Mouse (Mus musculus) lung, postnatal 0 days (tissue): ENCODE results near the gene Cdk6. TPM values are rescaled to one million over a fixed set of nuclear protein-coding genes. Genes with fewer than 3 reads are reported as not detected.
A peak's percentile ranks its signal among the peaks of the same experiment; 100 is the strongest.

Source experiments
- ATAC-seq: fragments of 200-750 bp; cut with Nextera tagmentation; 2 replicates; pipeline ENCODE4 v1.8.0; 2017; ENCODE audit warnings: moderate library complexity
- DNase-seq: peaks from one replicate; pipeline ENCODE4 v3.0.0-alpha.2; 2016; ENCODE audit warnings: low spot score
- H3K27ac ChIP-seq: fragments of 300-500 bp; sonication (generic); 2 replicates; pipeline ENCODE4 v1.5.1; 2014; ENCODE audit warnings: antibody characterized with exemption, mild to moderate bottlenecking, low read length, mixed read lengths
- H3K27me3 ChIP-seq: fragments of 300-500 bp; sonication (generic); replicated peaks from 2 replicates; pipeline ENCODE4 v1.6.1; 2014; ENCODE audit warnings: low read length, mixed read lengths; ENCODE audit not compliant: insufficient read depth
- H3K36me3 ChIP-seq: fragments of 300-500 bp; sonication (generic); 2 replicates; pipeline ENCODE4 v1.6.1; 2014; ENCODE audit warnings: low read length, mixed read lengths; ENCODE audit not compliant: insufficient read depth
- H3K4me1 ChIP-seq: fragments of 300-500 bp; sonication (generic); 2 replicates; pipeline ENCODE4 v1.6.1; 2014; ENCODE audit warnings: antibody characterized with exemption, low read depth, low read length, mixed read lengths; ENCODE audit not compliant: insufficient read depth
- H3K4me2 ChIP-seq: fragments of 300-500 bp; sonication (generic); replicated peaks from 2 replicates; pipeline ENCODE4 v1.6.1; 2014; ENCODE audit warnings: low read depth, mild to moderate bottlenecking, low read length, moderate library complexity, mixed read lengths
- H3K4me3 ChIP-seq: fragments of 300-500 bp; sonication (generic); 2 replicates; pipeline ENCODE4 v1.5.1; 2014; ENCODE audit warnings: low read depth, low read length
- H3K9ac ChIP-seq: fragments of 300-500 bp; sonication (generic); replicated peaks from 2 replicates; pipeline ENCODE4 v1.6.1; 2014; ENCODE audit warnings: low read depth, mild to moderate bottlenecking
- H3K9me3 ChIP-seq: fragments of 300-500 bp; sonication (generic); 2 replicates; pipeline ENCODE4 v1.6.1; 2016; ENCODE audit warnings: low read length, mixed read lengths
- CTCF ChIP-seq: IDR thresholded peaks from 2 replicates; pipeline ENCODE4 v1.5.1; 2016; ENCODE audit warnings: antibody characterized with exemption, mild to moderate bottlenecking
- EP300 ChIP-seq: IDR thresholded peaks from 2 replicates; pipeline ENCODE4 v1.6.1; 2016; ENCODE audit warnings: antibody characterized with exemption, mild to moderate bottlenecking, control low read depth
- WGBS: fragments of 180-500 bp; shearing (Covaris S2); extraction: QIAGEN DNeasy Blood & Tissue Kit; methylation state at CpG from one replicate; pipeline ENCODE4 v1.1.7; 2014; 5-methylcytosine and 5-hydroxymethylcytosine counted together
- polyA plus RNA-seq: library from polyadenylated mRNA; unstranded; fragments of >200 nt; fragmentation: Nextera tagmentation; extraction: Ambion mirVana; gene quantifications from 2 replicates; pipeline ENCODE4 v1.2.1, GENCODE M21; 2015

Cdk6 gene
- polyA plus RNA-seq, 1 experiment from 2014 or later: 19.7 TPM

- no peaks in the 10 kb centered on the region for H3K27me3 ChIP-seq
- TF ChIP-seq CTCF (no peak), EP300 (no peak)
- no peak overlapping the region for H3K27ac ChIP-seq
- H3K9ac ChIP-seq: no peak overlapping the region
- H3K9me3 ChIP-seq: no peaks in the 10 kb centered on the region
- WGBS: 46% methylated on average over 11 of the region's 11 CpGs
- H3K36me3 ChIP-seq: no peaks in the 10 kb centered on the region
- DNase-seq: no peak
- H3K4me3 ChIP-seq: no peak overlapping the region
- H3K4me1 ChIP-seq: peaks cover 6% of the 10 kb centered on the region; the same call in 1 of the 2 replicates
- no peak overlapping the region for H3K4me2 ChIP-seq
- ATAC-seq: no peak
Measured at GRCm38 (mm10) chr5:3462897-3463757, 121.8 kb downstream of the Cdk6 start.

DNA sequence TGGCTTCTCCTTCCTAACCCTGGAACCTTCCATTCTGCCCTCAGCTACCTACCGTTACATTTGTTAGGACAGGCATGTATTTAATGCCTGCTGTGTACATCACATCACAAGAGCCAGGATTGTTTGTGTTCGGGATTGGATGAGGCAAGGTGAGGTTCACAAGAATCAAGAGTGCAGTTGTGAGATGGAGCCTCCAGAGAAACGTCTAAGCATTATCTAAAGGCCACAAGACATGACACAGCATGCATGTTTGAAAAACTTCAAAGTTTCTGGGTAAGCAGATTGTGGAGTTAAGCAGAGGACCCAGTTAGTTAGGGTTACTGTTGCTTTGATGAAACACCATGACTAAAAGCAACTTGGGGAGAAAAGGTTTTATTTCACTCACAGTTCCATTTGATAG is 122.5 kb downstream of the Cdk6 start:
- no peak overlapping the region for H3K9ac ChIP-seq

DNA sequence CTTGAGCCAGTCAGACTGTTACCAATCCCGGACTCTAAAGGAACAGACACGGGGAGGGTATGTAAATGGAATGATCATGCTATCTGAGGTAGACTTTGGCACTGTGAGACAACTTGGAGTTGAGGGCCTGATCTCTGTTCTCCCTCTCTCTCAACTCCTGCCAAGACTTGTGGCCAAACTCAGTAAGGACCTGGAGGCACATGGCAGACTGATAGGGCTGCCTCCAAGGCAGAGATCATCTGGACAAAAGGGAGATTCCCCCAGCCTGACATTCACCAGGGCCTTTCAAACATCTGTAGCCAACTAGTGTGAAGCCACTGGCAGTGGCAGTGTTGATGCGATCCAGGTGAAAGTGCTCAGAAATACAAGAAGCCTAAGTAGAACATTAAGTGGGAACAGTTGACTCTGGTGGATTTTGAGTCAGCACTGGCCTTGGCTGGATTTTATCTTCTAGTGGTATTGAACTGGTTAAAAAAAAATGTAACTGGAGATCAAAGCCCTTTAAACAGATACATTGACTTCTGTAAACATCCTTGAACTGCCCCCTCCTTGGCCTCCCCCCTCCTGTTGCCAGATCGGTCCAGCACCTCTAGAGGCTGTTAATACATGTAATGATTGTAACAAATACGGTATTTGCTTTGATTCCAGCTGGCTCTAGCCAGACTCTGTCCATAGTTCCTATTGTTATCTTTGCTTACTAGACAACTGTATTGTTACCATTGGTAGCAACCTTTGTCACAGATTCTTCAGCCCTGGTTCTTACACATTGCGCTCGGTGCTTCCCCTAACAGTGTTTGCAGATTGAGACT is 125.0 kb downstream of the Cdk6 start:
- DNase-seq (peak; percentile 37), ATAC-seq (peak; percentile 56; the same call in 1 of the 2 replicates)
- Histone ChIP-seq H3K9ac (no peak overlapping the region), H3K27ac (no peak overlapping the region), H3K36me3 (no peaks in the 10 kb centered on the region), H3K4me2 (no peak overlapping the region), H3K4me1 (peaks cover 6% of the 10 kb centered on the region; the same call in 1 of the 2 replicates), H3K4me3 (no peak overlapping the region), H3K27me3 (no peaks in the 10 kb centered on the region), H3K9me3 (no peaks in the 10 kb centered on the region)
- WGBS: 34% methylated on average over 7 of the region's 7 CpGs
- TF ChIP-seq EP300 (no peak), CTCF (no peak)

More for the DNA sequence above, 122.5 kb downstream of the Cdk6 start:
- no peak for DNase-seq
- Histone ChIP-seq H3K36me3 (no peaks in the 10 kb centered on the region), H3K4me3 (no peak overlapping the region), H3K4me2 (no peak overlapping the region), H3K27ac (no peak overlapping the region), H3K9me3 (no peaks in the 10 kb centered on the region), H3K4me1 (peaks cover 6% of the 10 kb centered on the region; the same call in 1 of the 2 replicates), H3K27me3 (no peaks in the 10 kb centered on the region)
- TF ChIP-seq CTCF: no peak
- no peak for TF ChIP-seq EP300
- ATAC-seq: no peak
- WGBS: 73% methylated on average over 3 of the region's 3 CpGs

- Histone ChIP-seq H3K9ac (no peak overlapping the region), H3K27me3 (no peaks in the 10 kb centered on the region), H3K9me3 (no peaks in the 10 kb centered on the region), H3K4me3 (no peak overlapping the region), H3K36me3 (no peaks in the 10 kb centered on the region), H3K4me1 (peaks cover 6% of the 10 kb centered on the region; the same call in 1 of the 2 replicates), H3K27ac (no peak overlapping the region), H3K4me2 (no peak overlapping the region)
- WGBS: 80% methylated on average over 10 of the region's 10 CpGs
- TF ChIP-seq CTCF (no peak), EP300 (no peak)
- DNase-seq (no peak), ATAC-seq (no peak)
Measured at GRCm38 (mm10) chr5:3470866-3471265, 129.6 kb downstream of the Cdk6 start.

DNA sequence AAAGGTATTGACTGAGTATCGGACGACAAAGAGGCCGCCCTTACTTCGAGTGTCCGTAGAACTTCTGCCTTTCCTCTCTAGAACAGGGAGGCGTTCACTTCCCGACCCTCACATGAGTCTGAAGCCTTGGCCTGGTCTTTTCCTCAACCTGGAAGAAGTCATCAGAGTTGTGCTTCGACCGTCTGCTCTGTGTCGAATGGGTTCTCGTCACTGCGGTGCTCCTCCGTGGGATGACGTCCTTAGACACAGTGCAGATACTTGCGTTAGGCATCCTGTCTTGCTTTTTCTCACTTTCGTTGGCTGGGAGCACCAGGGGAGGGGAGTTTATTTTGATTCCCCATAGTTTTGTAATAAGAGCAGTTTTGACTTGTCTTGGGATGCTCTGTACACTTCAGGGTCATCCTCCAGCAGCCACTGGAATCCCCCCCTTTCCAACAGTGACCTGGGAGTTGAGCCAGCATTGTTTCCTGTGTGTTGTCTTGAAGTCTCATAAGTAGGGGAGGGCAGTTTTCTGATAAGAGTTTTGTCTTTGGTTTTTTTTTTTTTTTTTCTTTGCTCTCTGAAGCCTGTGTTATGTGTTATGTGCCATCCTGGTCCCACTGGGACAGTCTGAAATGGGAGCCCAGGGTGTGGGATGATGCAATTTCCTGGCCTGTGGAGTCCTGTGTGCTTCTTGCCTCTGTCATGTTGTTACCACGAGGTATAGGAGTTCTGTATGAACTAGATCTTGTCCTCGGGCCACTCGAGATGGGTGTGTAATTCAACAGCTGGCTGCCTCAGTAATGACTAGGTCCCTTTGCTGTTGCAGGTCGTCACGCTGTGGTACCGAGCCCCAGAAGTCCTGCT is 131.2 kb downstream of the Cdk6 start:
- H3K9ac ChIP-seq: no peak overlapping the region
- no peaks in the 10 kb centered on the region for H3K36me3 ChIP-seq
- no peaks in the 10 kb centered on the region for H3K27me3 ChIP-seq
- no peak overlapping the region for H3K4me2 ChIP-seq
- H3K4me3 ChIP-seq: no peak overlapping the region
- H3K27ac ChIP-seq: no peak overlapping the region
- no peaks in the 10 kb centered on the region for H3K9me3 ChIP-seq
- ATAC-seq (peak; percentile 73), DNase-seq (no peak)
- no peaks in the 10 kb centered on the region for H3K4me1 ChIP-seq
- WGBS: 76% methylated on average over 22 of the region's 22 CpGs
- no peak for TF ChIP-seq CTCF
